Mouse (Mus musculus): ENCODE results near the gene Tnfsf11.

The Tnfsf11 gene

DNA sequence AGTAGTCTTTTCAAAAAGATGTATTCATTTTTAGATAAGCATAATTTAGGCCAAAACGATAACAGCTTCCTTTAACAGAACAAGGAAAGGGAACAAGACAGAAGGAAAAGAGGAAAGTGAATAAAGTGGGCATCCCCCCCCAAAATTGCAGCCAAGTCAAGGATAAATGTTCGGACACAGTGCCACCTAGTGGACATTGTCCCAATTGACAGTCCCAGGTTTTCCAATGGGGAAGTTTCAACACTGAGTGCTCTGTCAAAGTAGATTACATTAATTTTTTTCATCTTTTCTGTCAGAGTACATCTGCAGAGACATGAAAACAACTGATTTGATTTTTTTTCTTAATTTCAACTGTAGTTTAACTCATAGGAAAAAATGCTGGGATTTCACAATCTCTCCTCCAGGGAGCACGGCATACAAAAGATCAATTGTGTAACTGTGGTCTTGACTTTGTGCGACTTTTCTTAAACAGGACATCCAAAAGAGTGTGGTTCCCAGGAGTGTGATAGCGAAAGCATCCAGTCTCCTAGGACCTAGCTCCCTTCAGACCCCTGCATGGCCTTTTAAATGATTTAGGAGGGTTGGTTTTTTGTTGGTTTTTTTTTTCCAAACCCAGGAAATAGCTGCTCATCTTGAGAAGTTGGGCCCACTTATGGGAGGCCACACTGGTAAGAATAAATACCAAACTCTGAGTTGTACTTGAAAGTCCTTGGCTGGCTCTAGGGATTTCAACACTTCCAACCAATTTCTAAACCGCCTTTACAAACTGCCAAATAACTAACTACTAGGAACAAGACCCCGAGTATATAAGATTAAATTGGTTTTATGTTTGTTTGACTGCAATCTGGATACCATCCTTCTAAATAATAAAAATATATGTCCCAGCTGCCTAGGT, 19.7 kb downstream of the Tnfsf11 start:
- DNase-seq (ENCODE audit: low read depth): peak; percentile 13

DNA sequence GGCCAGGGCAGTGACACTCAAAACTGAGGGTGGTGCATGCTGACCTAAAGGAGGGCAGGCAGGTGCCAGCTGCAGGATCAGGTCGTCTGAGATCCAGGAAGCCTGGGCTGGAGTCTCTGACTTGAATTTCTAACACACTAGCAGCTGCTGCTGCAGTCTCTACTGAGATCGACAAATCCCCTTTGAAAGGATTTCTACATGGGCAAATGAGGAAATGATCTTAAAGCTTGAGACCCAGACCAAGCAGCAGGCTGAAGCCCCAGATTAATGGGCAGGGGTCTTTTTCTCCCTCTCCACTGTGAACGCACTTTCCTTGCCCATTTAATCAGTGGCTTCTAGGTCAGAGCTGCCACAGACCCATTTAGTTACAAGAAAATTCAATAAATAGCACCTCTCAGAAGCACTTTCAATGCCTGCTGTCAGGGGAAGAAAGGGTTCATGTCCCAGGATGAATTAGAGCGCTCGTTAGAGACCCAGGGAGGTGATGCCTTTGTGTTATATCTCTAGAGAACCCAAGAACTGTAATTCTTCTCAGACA, 21.8 kb downstream of the Tnfsf11 start:
- DNase-seq (ENCODE audit: low read depth): no peak

DNA sequence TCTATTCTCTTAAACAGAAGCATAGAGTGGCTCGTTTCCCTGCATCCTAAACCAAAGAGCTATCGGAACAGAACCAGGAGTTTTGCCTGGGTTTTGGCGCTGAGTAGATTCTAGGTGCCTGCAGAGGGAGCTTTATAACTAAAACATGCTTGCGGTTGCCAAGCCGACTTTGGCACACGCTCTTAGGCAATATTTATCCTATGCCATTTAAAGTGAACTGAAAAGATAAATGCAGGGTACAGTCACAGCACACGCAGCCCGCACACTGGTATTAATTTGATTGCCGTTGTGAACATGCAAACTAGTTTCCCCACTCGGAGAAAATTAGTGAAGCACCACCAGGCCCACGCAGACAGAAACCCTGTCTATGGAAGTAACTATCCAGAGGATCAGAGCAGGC, 25.4 kb downstream of the Tnfsf11 start:
- no peak for DNase-seq (ENCODE audit: low read depth)

DNA sequence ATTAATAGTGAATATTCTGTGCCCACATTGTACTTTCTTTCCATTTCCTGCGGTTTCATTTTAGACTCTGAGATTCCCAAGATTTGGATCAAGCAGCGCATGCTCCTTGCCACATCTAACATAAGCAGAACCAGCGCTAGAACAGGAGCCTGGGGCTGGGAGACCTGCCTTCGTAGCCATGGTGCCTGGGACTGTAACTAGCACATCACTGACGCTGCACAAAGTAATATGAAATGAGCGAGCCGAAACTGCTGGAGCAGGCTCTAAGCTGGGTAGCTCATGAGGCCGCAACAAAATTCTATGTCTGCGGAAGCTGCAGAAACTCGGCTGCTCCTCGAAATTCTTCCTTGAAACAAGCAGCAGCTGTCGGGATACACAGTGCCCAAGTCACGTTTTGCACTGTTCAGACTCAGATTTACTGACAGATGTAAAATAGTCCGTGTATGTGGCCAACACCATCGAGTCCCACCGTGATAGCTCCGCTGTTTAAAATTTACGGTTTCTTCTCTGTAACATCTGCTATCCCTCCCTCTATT, 31.4 kb downstream of the Tnfsf11 start:
- no peak for DNase-seq (ENCODE audit: low read depth)

DNA sequence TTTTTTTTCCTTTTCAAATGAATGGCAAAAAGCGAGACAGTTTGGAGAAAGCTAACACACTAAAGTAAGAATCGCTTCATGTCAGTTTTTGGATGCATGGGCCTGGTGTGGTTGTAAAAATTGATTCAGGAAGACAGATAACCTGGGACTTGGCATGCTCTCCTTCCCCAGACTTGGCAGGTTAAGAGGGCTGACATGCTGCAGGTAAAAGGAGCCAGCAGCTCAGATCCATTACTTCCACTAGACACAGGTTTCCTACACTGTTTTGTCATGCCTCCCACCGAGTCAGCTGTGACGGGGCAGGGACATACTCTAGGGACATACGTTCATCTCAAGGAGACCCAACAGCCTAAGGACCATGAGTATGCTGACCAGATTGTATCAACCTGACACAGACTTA, 33.0 kb downstream of the Tnfsf11 start:
- no peak for DNase-seq (ENCODE audit: low read depth)

DNA sequence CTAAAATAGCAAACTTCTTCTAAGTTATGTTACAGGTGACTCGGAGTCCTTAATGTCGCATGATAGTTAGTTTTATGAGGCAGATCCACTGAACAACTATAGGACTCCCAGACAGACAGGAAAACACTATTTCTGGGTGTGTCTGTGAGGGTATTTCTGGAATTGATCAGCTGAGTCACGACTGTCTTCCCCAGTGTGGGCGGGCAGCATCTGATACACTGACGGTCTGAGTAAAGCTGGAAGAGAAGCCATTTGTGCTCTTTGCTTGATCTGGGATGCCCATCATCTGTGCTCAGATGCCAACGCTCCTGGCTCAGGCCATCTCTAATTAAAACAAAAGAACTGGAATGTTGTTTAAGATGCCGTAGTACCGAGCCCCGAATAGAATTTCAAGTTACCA, 33.7 kb downstream of the Tnfsf11 start:
- no peak for DNase-seq (ENCODE audit: low read depth)

DNA sequence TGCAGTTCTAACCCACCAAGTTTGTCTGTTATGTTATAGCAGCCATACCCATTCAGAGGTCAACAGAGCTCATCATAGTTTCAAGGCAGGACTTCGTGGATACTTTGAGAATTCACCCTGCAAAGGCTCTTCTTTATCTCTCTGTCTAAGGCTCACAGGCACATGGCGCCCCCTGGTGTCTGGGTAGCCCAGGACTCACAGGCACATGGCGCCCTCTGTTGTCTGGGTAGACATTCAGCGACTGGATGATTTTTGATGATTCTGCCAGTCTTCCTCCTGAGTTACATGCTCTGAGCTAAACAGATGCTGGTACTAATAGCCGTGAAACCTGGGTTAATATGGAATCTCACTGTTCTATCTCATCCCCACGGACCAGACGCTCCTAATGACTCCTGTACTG, 34.3 kb downstream of the Tnfsf11 start:
- DNase-seq (ENCODE audit: low read depth): peak; percentile 14

DNA sequence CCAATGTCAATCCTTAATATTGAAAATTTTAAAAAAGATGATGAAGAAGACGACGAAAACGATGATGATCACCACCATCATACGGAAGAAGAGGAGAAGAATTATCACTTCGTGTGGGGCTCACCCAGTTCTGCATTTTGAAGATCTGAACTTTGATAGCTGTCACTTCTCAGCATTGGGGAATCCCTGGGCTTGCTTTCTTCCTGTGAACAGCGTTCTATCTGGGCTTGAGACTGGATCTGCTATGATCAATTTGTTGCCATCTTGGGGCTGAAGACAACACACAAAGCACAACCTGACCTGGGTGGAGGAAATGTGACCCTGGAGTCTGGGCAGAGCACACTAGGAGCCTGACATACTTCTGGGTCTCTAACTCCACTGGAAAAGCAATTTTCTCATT, 43.0 kb downstream of the Tnfsf11 start:
- DNase-seq (ENCODE audit: low read depth): no peak

DNA sequence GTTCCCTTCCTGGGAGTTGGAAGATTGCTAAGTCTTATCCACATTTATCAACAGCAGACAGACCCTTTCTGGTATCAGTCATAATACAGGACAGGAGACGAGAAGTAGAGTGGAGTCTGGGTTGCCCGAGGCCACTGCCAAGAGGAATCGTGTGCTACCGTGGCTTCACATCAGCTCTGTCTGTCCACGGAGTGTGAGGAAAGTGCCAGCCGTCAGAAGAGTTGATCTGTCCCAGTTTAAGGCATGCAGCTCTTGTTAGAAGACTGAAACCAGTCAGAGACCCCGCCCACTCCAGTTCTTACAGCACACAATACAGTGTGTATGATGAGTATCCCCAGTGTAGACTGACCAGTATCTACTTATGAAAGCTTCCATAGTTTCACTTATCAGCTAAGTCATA, 45.2 kb downstream of the Tnfsf11 start:
- no peak for DNase-seq (ENCODE audit: low read depth)

DNA sequence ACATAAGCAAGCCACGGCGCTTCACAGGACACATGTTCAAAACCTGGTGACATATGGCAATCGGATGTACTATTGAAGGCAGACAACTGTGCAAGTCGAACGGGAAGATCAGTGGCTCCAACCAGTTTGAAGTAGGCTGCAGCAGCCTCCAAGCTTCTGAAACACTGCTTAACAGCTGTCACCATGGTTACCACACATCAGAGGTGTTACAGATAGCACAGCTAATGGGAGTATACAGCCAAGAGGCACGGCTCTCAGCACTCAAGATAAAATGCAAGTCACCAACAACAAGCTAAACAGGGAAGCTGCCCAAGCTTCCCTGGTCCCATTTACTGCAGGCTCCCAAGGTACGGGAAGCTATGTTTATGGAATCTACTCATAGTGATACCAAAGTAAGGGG, 46.6 kb downstream of the Tnfsf11 start:
- DNase-seq (ENCODE audit: low read depth): no peak

DNA sequence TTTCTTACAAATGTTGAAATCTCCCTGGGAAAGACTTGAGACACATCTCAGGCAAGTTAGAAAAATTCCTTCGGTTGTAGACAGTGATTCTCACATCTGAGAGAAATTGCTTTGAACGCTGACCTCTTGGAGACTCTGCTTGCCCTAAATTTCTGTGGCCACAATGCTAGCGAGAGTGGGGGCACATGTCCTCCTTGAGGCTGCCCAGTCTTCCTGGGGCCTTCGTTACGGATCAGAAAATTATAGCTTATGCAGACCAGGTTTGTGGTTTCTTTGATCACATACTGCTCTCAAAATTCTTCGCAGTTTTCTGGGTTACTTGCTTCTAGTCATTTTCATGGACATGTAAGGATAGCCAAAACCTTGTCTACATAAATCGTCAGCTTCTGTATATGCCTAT, 53.8 kb downstream of the Tnfsf11 start:
- no peak for DNase-seq (ENCODE audit: low read depth)

DNA sequence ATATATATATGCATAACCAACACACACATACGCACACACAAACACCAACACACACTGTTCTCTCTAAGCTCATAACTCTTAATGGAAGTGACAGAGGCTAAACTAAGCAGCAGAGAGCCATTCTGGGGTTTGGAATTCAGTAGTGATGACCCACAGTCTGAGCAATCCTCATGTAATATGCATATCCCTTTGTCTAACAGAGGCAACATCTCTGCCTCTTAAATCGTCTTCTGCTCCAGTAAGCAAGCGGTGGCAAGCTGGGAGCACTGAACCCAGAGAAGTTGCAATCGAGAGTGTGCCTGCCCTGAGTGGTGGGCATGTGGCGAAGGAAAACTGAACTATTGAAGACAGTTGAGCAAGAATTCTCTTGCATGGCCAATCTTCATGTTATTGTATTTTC, 61.2 kb downstream of the Tnfsf11 start:
- DNase-seq (ENCODE audit: low read depth): no peak

DNA sequence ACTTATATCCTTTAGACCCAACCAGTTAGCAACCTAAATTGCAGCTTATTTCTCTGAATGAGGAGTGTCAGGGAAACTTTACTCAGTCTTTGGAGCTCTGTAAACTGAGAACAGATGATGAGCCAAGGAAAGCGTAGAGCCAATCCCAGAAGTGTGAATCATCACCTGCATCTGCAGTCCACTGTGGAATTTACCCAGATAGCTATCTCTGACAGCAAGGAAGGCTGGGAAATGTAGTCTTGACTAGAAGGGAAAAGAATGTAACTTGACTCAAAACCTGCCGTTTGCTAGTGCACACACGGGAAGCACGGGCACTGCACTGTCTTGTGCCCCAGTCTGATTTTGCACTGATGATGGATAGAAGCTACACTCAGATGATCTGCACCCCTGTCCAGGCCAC, 63.0 kb downstream of the Tnfsf11 start:
- no peak for DNase-seq (ENCODE audit: low read depth)

DNA sequence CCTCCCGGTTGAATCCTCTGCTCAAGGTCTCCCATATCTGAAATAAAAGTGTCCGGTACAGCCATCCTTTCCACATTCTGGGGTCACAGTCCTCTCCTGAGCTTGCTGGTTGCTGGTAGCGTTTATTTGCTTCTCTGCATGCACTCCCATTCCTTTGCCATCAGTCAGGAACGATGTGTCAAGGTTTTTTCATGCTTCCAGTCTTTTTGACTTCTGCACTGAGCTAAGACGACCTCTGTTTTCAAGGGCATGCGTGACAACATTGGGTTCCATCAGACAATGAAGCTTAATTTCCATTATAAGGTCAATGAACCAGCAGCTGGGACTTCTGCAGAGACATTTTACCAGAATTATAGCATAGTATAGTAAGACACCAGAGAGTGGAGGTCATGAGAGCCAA, 68.5 kb downstream of the Tnfsf11 start:
- DNase-seq (ENCODE audit: low read depth): no peak

DNA sequence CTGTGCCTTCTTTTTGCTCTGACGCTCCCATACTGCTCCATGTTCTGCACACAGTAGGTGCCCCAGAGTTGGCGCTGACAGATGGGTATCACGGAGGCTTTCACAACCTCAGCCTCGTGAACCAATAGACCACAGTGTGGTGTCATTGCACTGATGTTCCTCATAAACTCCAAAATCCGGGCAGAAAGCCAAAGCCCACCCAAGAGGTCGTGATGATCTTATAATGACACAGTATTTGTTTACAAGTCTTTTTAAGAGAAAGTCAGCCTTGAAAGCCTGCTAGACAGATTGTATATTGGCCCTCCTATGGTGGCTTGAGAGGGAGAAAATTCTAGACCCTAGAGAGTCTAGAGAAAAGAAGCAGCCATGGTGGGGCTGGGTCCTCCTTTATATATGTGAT, 70.6 kb downstream of the Tnfsf11 start:
- DNase-seq (ENCODE audit: low read depth): no peak

DNA sequence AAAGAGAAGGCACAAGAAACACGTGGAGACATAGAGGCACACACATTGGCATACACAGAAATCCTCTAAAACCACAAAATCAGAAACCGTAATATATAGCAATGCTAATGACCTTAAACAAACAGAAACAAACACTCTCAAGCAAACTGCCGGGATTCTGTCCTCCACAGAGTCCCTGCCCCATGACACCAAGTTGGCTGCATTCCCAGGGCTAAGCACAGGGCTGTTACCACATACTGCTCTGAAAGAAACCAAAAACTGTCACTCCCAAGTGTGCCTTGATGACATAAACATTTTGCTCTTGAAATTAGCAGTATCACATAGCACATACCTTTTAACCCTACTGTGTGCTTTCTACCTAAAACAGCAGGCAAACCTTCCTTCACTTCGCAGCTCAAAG, 71.7 kb downstream of the Tnfsf11 start:
- DNase-seq (ENCODE audit: low read depth): no peak

DNA sequence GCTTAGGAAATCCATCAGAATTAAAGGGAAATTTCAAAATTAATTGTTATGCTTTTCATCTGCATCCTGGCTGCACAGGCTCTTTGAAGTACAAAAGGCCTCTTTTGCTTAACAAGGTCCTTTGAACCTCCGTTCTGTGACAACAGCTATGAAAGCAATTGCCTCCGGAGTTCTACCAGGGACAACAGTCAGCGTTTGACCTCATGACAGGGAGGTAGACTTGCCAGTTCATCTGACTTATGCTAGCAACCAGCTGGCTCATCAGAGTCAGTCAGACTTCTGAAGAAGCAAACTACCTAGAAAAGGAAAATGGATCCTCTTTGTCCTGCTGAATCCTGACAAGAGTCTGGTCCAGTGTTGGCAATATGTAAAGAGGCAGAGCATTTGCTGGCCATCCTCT, 72.5 kb downstream of the Tnfsf11 start:
- DNase-seq (ENCODE audit: low read depth): no peak

DNA sequence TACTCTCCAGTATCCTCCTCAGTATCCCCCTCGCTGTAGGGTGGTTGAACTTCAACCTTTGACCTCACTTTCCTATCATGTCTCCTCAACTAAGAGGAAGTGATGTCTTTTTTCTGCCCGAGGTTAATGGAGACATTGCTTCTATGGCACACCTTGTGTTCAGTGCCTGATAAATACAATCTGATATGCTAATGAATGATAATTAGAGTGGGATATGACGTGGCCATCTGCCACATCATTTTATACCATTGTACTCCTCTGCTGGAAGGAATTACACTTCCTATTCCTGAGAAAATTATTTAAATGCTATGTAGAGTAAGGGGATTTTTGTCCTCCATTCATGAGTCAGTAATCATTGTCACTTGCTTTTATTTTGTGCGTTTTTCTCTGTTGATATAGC, 78.8 kb downstream of the Tnfsf11 start:
- DNase-seq (ENCODE audit: low read depth): no peak
